In the genomic region with DNA sequence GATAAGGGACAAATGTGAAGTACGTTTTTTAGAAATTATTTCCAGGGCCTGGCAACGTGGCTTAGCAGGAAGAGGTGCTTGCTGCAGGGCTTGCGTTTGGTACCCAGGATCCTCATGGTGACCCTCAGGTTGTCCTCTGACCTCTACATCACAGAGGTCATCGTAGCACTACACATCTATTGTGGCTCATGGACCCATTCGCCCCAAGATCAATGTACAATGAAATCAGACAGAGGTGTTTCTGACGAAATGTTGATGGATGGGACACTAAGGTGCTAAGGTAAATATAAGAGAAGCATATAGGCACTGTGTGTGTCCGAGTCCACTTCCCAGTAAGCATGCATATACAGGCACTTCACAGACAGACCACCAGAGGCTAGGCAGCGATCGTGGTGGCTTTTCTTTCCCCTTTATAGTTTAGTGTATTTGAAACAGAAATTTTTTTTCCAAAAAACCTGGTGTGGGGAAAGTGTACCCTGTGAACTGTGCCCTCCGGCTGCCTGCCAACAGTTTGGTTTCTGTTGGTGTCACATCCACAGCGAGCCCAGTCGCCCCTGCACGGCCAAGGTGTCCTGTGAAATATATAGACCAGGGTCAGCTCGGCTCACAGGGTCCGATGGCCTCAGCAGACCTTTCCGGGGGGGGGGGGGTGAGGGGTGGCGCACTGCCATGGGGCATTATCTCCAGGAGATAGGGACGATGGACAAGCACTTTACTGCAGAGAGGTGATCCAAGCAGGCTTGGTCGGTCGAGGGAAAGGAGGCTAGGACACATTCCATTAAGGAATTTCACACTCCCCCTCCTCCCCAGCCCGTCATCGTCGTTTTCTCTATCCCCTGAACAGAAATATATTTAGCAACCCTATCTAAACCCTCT, we compare ENCODE assay signal across 22 mouse cellular contexts. TPM values are rescaled to one million over a fixed set of nuclear protein-coding genes. Genes with fewer than 3 reads are reported as not detected.
A peak's percentile ranks its signal among the peaks of the same experiment; 100 is the strongest.
DNase-seq lines count a peak whose midpoint lies in the region; ATAC-seq and TF ChIP-seq lines count a peak whose summit lies in the region.
"Had no signal": no experiment of that assay in that cellular context is flagged by ENCODE, and none has a peak within 500 bp of the region (broad histone marks: within the 10 kb centered on the region; RNA-seq: fewer than 3 reads in every experiment).

No protein-coding gene starts in this region.

- H3K4me2 ChIP-seq in intestine, embryonic 16.5 days (ENCODE audit: low read depth, low read length) = no peak overlapping the region
- H3K4me2 ChIP-seq in intestine, embryonic 15.5 days (replicated peaks) = no peak overlapping the region
- no peak overlapping the region for H3K4me2 ChIP-seq in lung, embryonic 16.5 days (ENCODE audit: low read depth, low read length)
- H3K4me2 ChIP-seq in heart, embryonic 16.5 days (ENCODE audit: low read depth, low read length) = peak overlapping the region; percentile 38
- H3K4me2 ChIP-seq in forebrain, embryonic 12.5 days = no peak overlapping the region
- H3K4me2 ChIP-seq: embryonic facial prominence, embryonic 13.5 days; hindbrain, embryonic 13.5 days; limb, embryonic 12.5 days had no signal

- no peak for ATAC-seq in intestine, embryonic 16.5 days
- ATAC-seq in intestine, embryonic 15.5 days = no peak; the same call in 1 of the 2 replicates
- ATAC-seq in lung, embryonic 16.5 days (ENCODE audit: low read depth) = peak; percentile 26
- peak; percentile 86 for ATAC-seq in heart, embryonic 16.5 days (replicated peaks; ENCODE audit: extremely low read depth, insufficient read depth, low FRiP score)
- no peak for ATAC-seq in forebrain, embryonic 12.5 days (ENCODE audit: low FRiP score)
- ATAC-seq: CD4-positive, CD25-positive, alpha-beta regulatory T cell, adult 4 months; forebrain, embryonic 16.5 days; Patski had no signal

- no peak overlapping the region for H3K9ac ChIP-seq in intestine, embryonic 16.5 days (ENCODE audit: low read depth, low read length)
- no peak overlapping the region for H3K9ac ChIP-seq in intestine, embryonic 15.5 days
- no peak overlapping the region for H3K9ac ChIP-seq in lung, embryonic 16.5 days (ENCODE audit: low read length)
- H3K9ac ChIP-seq in heart, embryonic 16.5 days (ENCODE audit: low read length) = peak overlapping the region; percentile 11; the same call in 1 of the 2 replicates
- no peak overlapping the region for H3K9ac ChIP-seq in forebrain, embryonic 12.5 days
- H3K9ac ChIP-seq: embryonic facial prominence, embryonic 13.5 days; hindbrain, embryonic 13.5 days; limb, embryonic 12.5 days had no signal

- no peak overlapping the region for H3K4me3 ChIP-seq in intestine, embryonic 16.5 days (ENCODE audit: low read length)
- H3K4me3 ChIP-seq in intestine, embryonic 15.5 days (replicated peaks) = no peak overlapping the region
- H3K4me3 ChIP-seq in lung, embryonic 16.5 days (ENCODE audit: low read length) = no peak overlapping the region
- H3K4me3 ChIP-seq in heart, embryonic 16.5 days (ENCODE audit: low read length) = no peak overlapping the region
- no peak overlapping the region for H3K4me3 ChIP-seq in small intestine, adult 2 months (ENCODE audit: low read depth, low read length)
- no peak overlapping the region for H3K4me3 ChIP-seq in forebrain, embryonic 12.5 days (replicated peaks)
- H3K4me3 ChIP-seq: embryonic facial prominence, embryonic 13.5 days; hindbrain, embryonic 13.5 days; limb, embryonic 12.5 days; megakaryocyte, embryonic 14.5 days had no signal

- H3K9me3 ChIP-seq in intestine, embryonic 16.5 days (ENCODE audit: control insufficient read depth, low read length) = no peaks in the 10 kb centered on the region
- H3K9me3 ChIP-seq in intestine, embryonic 15.5 days = no peaks in the 10 kb centered on the region
- H3K9me3 ChIP-seq in lung, embryonic 16.5 days (ENCODE audit: control insufficient read depth, low read length) = no peaks in the 10 kb centered on the region
- H3K9me3 ChIP-seq in heart, embryonic 16.5 days (replicated peaks; ENCODE audit: control insufficient read depth, low read length) = no peaks in the 10 kb centered on the region
- H3K9me3 ChIP-seq in forebrain, embryonic 12.5 days = no peaks in the 10 kb centered on the region
- H3K9me3 ChIP-seq: embryonic facial prominence, embryonic 13.5 days; hindbrain, embryonic 13.5 days; limb, embryonic 12.5 days; megakaryocyte, embryonic 14.5 days had no signal

- H3K27ac ChIP-seq in intestine, embryonic 16.5 days (ENCODE audit: low read length) = 0 out of 2 replicates have a peak overlapping the region, but pooled peaks have one; percentile 15
- no peak overlapping the region for H3K27ac ChIP-seq in intestine, embryonic 15.5 days
- no peak overlapping the region for H3K27ac ChIP-seq in lung, embryonic 16.5 days (ENCODE audit: low read length)
- peak overlapping the region; percentile 90 for H3K27ac ChIP-seq in heart, embryonic 16.5 days (ENCODE audit: low read length)
- H3K27ac ChIP-seq in small intestine, adult 2 months (ENCODE audit: insufficient read depth, low read depth, low read length) = peak overlapping the region; percentile 3; the same call in 1 of the 2 replicates
- H3K27ac ChIP-seq in forebrain, embryonic 12.5 days = no peak overlapping the region
- H3K27ac ChIP-seq: embryonic facial prominence, embryonic 13.5 days; hindbrain, embryonic 13.5 days; limb, embryonic 12.5 days had no signal

- no peaks in the 10 kb centered on the region for H3K36me3 ChIP-seq in intestine, embryonic 16.5 days (ENCODE audit: control insufficient read depth, insufficient read depth, low read length)
- no peaks in the 10 kb centered on the region for H3K36me3 ChIP-seq in intestine, embryonic 15.5 days
- H3K36me3 ChIP-seq in lung, embryonic 16.5 days (ENCODE audit: control insufficient read depth, insufficient read depth, low read length) = no peaks in the 10 kb centered on the region
- no peaks in the 10 kb centered on the region for H3K36me3 ChIP-seq in heart, embryonic 16.5 days (ENCODE audit: control insufficient read depth, insufficient read depth)
- H3K36me3 ChIP-seq in small intestine, adult 2 months (ENCODE audit: control insufficient read depth, insufficient read depth, low read length) = no peaks in the 10 kb centered on the region
- no peaks in the 10 kb centered on the region for H3K36me3 ChIP-seq in forebrain, embryonic 12.5 days (replicated peaks)
- H3K36me3 ChIP-seq: embryonic facial prominence, embryonic 13.5 days; hindbrain, embryonic 13.5 days; limb, embryonic 12.5 days had no signal

- no peak for DNase-seq in lung, postnatal 4 days
- no peak for DNase-seq in urinary bladder, postnatal 10 days (ENCODE audit: low spot score)
- DNase-seq: adrenal gland, postnatal 25 days; cerebellum, adult 11 months; cerebellum, postnatal 14 days; lung, adult 18-20 months; midbrain, embryonic 14.5 days; right cerebral cortex, postnatal 25 days; thymus, adult 2 months had no signal

- peaks cover 55% of the 10 kb centered on the region for H3K4me1 ChIP-seq in intestine, embryonic 16.5 days (ENCODE audit: control insufficient read depth, insufficient read depth, low read length)
- peaks cover 52% of the 10 kb centered on the region for H3K4me1 ChIP-seq in intestine, embryonic 15.5 days (replicated peaks)
- peaks cover 3% of the 10 kb centered on the region; the same call in 1 of the 2 replicates for H3K4me1 ChIP-seq in lung, embryonic 16.5 days (replicated peaks; ENCODE audit: control insufficient read depth, insufficient read depth, low read length)
- peaks cover 51% of the 10 kb centered on the region for H3K4me1 ChIP-seq in heart, embryonic 16.5 days (ENCODE audit: control insufficient read depth, insufficient read depth, low read length)
- peaks cover 50% of the 10 kb centered on the region for H3K4me1 ChIP-seq in small intestine, adult 2 months (ENCODE audit: control insufficient read depth, insufficient read depth, insufficient read length, low read length)
- peaks cover 4% of the 10 kb centered on the region; the same call in 1 of the 2 replicates for H3K4me1 ChIP-seq in forebrain, embryonic 12.5 days

- TF ChIP-seq CTCF in small intestine, adult 2 months (IDR thresholded peaks at IDR 0.05; ENCODE audit: extremely low read depth, insufficient read length, insufficient replicate concordance, low read depth, low read length) = no peak

- no peak for TF ChIP-seq POLR2A in small intestine, adult 2 months (IDR thresholded peaks at IDR 0.05; ENCODE audit: low read depth, low read length)

- WGBS in intestine, embryonic 16.5 days = 47% methylated on average over 23 of the region's 23 CpGs
- WGBS in intestine, embryonic 15.5 days = 51% methylated on average over 23 of the region's 23 CpGs
- 24% methylated on average over 23 of the region's 23 CpGs for WGBS in lung, embryonic 16.5 days
- 22% methylated on average over 23 of the region's 23 CpGs for WGBS in heart, embryonic 16.5 days
- WGBS in small intestine, adult 2 months = 54% methylated on average over 23 of the region's 23 CpGs
- 76% methylated on average over 23 of the region's 23 CpGs for WGBS in forebrain, embryonic 12.5 days

- H3K27me3 ChIP-seq in intestine, embryonic 16.5 days (replicated peaks; ENCODE audit: control insufficient read depth, insufficient read depth, low read length) = no peaks in the 10 kb centered on the region
- no peaks in the 10 kb centered on the region for H3K27me3 ChIP-seq in intestine, embryonic 15.5 days (replicated peaks)
- no peaks in the 10 kb centered on the region for H3K27me3 ChIP-seq in lung, embryonic 16.5 days (ENCODE audit: control insufficient read depth, insufficient read depth, low read depth, low read length)
- H3K27me3 ChIP-seq in heart, embryonic 16.5 days (ENCODE audit: control insufficient read depth, insufficient read depth, low read length) = no peaks in the 10 kb centered on the region
- H3K27me3 ChIP-seq in small intestine, adult 2 months (ENCODE audit: control insufficient read depth, insufficient read depth, low read length) = no peaks in the 10 kb centered on the region
- H3K27me3 ChIP-seq in forebrain, embryonic 12.5 days = no peaks in the 10 kb centered on the region
- H3K27me3 ChIP-seq: embryonic facial prominence, embryonic 13.5 days; hindbrain, embryonic 13.5 days; limb, embryonic 12.5 days; Patski had no signal

RNA-seq across cellular contexts. Expression of gene Atp2a2, which starts 18.5 kb away (rescaled TPM):
- 20.4 and 27.2 TPM in 2 replicates for polyA plus RNA-seq in intestine, embryonic 16.5 days (2015; fragmentation: Nextera tagmentation; extraction: Ambion mirVana)
- 33.8 and 36.1 TPM in 2 replicates for polyA plus RNA-seq in intestine, embryonic 15.5 days (2015; fragmentation: Nextera tagmentation; extraction: Ambion mirVana)
- polyA plus RNA-seq in lung, embryonic 16.5 days (2015; fragmentation: Nextera tagmentation; extraction: Ambion mirVana) = 28.8 TPM in 2 replicates
- 306 and 316 TPM in 2 replicates for polyA plus RNA-seq in heart, embryonic 16.5 days (2015; fragmentation: Nextera tagmentation; extraction: Ambion mirVana)
- polyA plus RNA-seq in small intestine, adult 2 months (2012; rRNA removed) = 47.2 and 60.1 TPM in 2 replicates
- 57.9 and 61.2 TPM in 2 replicates for polyA plus RNA-seq in forebrain, embryonic 12.5 days (2016; fragmentation: Nextera tagmentation; extraction: Ambion mirVana)

Comparison
In these comparisons a context has a peak if more than half of its experiments do, and no peak if none do; other contexts are left out.
1. H3K27ac ChIP-seq: peak in intestine, embryonic 16.5 days (single experiment), heart, embryonic 16.5 days (single experiment) and small intestine, adult 2 months (single experiment); none in intestine, embryonic 15.5 days (single experiment), lung, embryonic 16.5 days (single experiment) and forebrain, embryonic 12.5 days (single experiment).
2. ATAC-seq: peak in lung, embryonic 16.5 days (single experiment) and heart, embryonic 16.5 days (single experiment); none in intestine, embryonic 16.5 days (single experiment), intestine, embryonic 15.5 days (single experiment) and forebrain, embryonic 12.5 days (single experiment).